Mouse (Mus musculus) B cell, adult 62 days (primary cell): ENCODE results near the gene Klhdc8b. TPM values are rescaled to one million over a fixed set of nuclear protein-coding genes. Genes with fewer than 3 reads are reported as not detected.

Experiments used
- total RNA-seq: library from RNA; stranded (reverse); gene quantifications from 4 replicates; pipeline ENCODE4 v1.2.4, GENCODE M21; 2023

Klhdc8b gene
- total RNA-seq: 2.1 to 5.2 TPM (median 3.3 TPM) in 4 replicates

DNA sequence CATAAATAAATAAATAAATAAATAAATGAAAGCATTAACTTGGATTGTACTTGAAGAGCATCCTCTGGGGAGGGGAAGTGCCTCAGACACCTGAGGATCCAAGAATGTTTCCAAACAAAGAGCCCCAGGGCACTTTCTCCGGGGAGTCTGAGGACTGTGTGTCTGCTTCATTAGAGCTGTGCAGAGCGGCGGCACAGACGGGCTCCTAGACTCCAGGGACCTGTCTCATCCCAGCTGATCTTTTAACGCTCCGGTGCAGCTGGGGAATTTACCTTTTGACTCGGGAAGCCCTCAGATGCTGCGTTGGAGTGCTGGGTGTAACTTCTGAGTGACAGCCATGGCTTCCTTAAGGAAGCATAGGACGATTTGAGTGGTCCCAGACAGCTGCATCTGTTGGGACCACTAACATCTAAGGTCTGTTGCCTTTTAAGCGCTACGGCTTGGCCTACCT, at the start of gene Klhdc8b:
Gene Klhdc8b, minus strand, starts transcription at position 401 of the 451 bp plus-strand sequence.

DNA sequence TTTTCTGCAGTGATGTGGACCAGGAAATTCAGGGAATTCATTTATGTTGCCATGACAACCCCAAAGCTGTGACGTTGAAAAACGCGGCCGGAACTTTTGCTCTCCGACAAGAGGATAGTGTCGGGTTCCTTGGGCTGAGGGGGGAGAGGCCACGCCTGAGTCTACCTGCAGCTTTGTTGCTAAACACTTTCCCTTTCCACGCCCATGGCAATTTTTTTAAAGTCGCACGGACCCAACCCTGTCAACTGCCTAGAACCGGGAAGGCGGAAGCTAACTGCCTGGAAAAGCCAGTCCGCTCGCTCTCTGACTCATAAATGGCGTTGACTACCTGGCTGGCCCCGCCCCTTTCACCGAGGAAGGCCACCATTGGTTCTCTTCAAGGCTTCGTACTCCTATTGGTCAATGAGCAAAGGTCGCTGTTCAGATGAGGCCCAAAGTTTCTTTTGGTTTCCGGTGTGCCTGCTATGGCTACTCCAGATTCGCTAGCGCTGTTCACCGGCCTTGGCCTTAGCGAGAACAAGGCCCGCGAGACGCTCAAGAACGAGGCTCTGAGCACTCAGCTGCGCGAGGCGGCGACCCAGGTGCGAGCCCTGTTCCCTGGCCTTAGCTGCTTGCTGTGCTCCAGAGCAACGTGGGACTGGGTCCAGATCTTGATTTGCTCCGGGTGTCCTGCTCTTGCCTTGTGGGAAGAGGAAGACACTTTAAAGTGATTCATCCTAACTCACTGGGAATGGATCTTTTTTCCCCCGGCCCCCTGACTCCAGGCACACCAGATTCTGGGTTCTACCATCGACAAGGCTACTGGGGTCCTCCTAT, 46.4 kb upstream of the Klhdc8b start, which contains the start of gene Qars:
Gene Qars, plus strand, starts transcription at position 88 of the 816 bp plus-strand sequence.

GRCm38 (mm10) chr9:108490559-108491285, 29.3 kb upstream of the Klhdc8b start, which contains the start of gene Usp19:
Gene Usp19, plus strand, starts transcription at chr9:108490602.

GRCm38 (mm10) chr9:108479721-108480351, 18.5 kb upstream of the Klhdc8b start, which contains the start of gene Lamb2:
Gene Lamb2, plus strand, starts transcription at chr9:108479736.

GRCm38 (mm10) chr9:108460319-108461178, 832 bp downstream of the Klhdc8b start, which contains the start of gene Ccdc71:
Gene Ccdc71, plus strand, starts transcription at chr9:108460527.

GRCm38 (mm10) chr9:108436182-108436581, 25.2 kb downstream of the Klhdc8b start, which contains the start of gene BC048562:
Gene BC048562, plus strand, starts transcription at chr9:108436482.

GRCm38 (mm10) chr9:108428384-108428783, 33.0 kb downstream of the Klhdc8b start, which contains the start of gene Ccdc36:
Gene Ccdc36, minus strand, starts transcription at chr9:108428484.

Other genes starting within 250 kb of the Klhdc8b start
- 21.3 to 25.8 TPM (median 23.0 TPM) in 4 replicates for gene Dag1, start 197.6 kb downstream of the Klhdc8b start, total RNA-seq
- gene Nicn1, start 171.2 kb downstream of the Klhdc8b start, total RNA-seq: 4.3 to 9.3 TPM (median 6.5 TPM) in 4 replicates
- gene Amt, start 164.7 kb downstream of the Klhdc8b start, total RNA-seq: 1.5 to 2.8 TPM (median 1.7 TPM) in 4 replicates
- 459 to 484 TPM (median 482 TPM) in 4 replicates for gene Rhoa, start 155.5 kb downstream of the Klhdc8b start, total RNA-seq
- gene Tcta, start 155.4 kb downstream of the Klhdc8b start, total RNA-seq: 8.2 to 15.1 TPM (median 11.3 TPM) in 4 replicates
- gene Gpx1, start 122.7 kb downstream of the Klhdc8b start, total RNA-seq: 310 to 331 TPM (median 320 TPM) in 4 replicates
- gene Usp4, start 113.7 kb downstream of the Klhdc8b start, total RNA-seq: 176 to 184 TPM (median 183 TPM) in 4 replicates
- 4.1 to 6.6 TPM (median 5.6 TPM) in 4 replicates for gene 1700102P08Rik, start 68.8 kb downstream of the Klhdc8b start, total RNA-seq
- gene Ccdc36, start 33.1 kb downstream of the Klhdc8b start, total RNA-seq: not detected in 4 replicates
- not detected in 4 replicates for gene BC048562, start 25.1 kb downstream of the Klhdc8b start, total RNA-seq
- 21.9 to 31.4 TPM (median 28.3 TPM) in 4 replicates for gene Ccdc71, start 1.1 kb downstream of the Klhdc8b start, total RNA-seq
- gene Lamb2, start 18.2 kb upstream of the Klhdc8b start, total RNA-seq: 0.13 to 0.83 TPM (median 0.24 TPM) in 3 of 4 replicates, not detected in the other
- 287 to 325 TPM (median 308 TPM) in 4 replicates for gene Usp19, start 29.0 kb upstream of the Klhdc8b start, total RNA-seq
- 173 to 207 TPM (median 195 TPM) in 4 replicates for gene Qars, start 46.1 kb upstream of the Klhdc8b start, total RNA-seq
- gene Qrich1, start 55.2 kb upstream of the Klhdc8b start, total RNA-seq: 219 to 250 TPM (median 225 TPM) in 4 replicates
- 174 to 207 TPM (median 193 TPM) in 4 replicates for gene Impdh2, start 98.7 kb upstream of the Klhdc8b start, total RNA-seq
- gene Ndufaf3, start 105.9 kb upstream of the Klhdc8b start, total RNA-seq: 24.6 to 30.8 TPM (median 25.4 TPM) in 4 replicates
- 79.6 to 104 TPM (median 84.6 TPM) in 4 replicates for gene Dalrd3, start 108.3 kb upstream of the Klhdc8b start, total RNA-seq
- 40.1 to 42.8 TPM (median 42.0 TPM) in 4 replicates for gene Wdr6, start 117.2 kb upstream of the Klhdc8b start, total RNA-seq
- 4.0 to 6.6 TPM (median 5.5 TPM) in 4 replicates for gene P4htm, start 136.1 kb upstream of the Klhdc8b start, total RNA-seq
- gene Arih2, start 187.8 kb upstream of the Klhdc8b start, total RNA-seq: 165 to 172 TPM (median 168 TPM) in 4 replicates
- 15.5 to 20.3 TPM (median 17.4 TPM) in 4 replicates for gene Slc25a20, start 200.5 kb upstream of the Klhdc8b start, total RNA-seq
- gene Prkar2a, start 227.7 kb upstream of the Klhdc8b start, total RNA-seq: 5.8 to 11.4 TPM (median 8.9 TPM) in 4 replicates